Mouse (Mus musculus) 416B (cell line): ENCODE data around the gene Paxx.

Experiments
- DNase-seq: peaks from one replicate; pipeline ENCODE4 v3.0.0; 2011; ENCODE audit warnings: low read depth

Gene Paxx

GRCm38 (mm10) chr2:25482969-25483368 lies 22.1 kb upstream of the Paxx start:
- peak; percentile 85 for DNase-seq

- DNase-seq, result peak; percentile 83
Measured at GRCm38 (mm10) chr2:25480541-25480940, 19.6 kb upstream of the Paxx start.

- no peak for DNase-seq
Measured at GRCm38 (mm10) chr2:25479551-25480311, 18.8 kb upstream of the Paxx start.

GRCm38 (mm10) chr2:25477967-25478675 lies 17.2 kb upstream of the Paxx start:
- DNase-seq, result no peak

GRCm38 (mm10) chr2:25477541-25477940 lies 16.6 kb upstream of the Paxx start:
- no peak for DNase-seq

- no peak for DNase-seq
Measured at GRCm38 (mm10) chr2:25472550-25472949, 11.7 kb upstream of the Paxx start.

GRCm38 (mm10) chr2:25469969-25470368 lies 9.1 kb upstream of the Paxx start, which contains the start of gene Ptgds:
Gene Ptgds, minus strand, starts transcription at chr2:25470046.
- DNase-seq, result no peak

GRCm38 (mm10) chr2:25468962-25469915 lies 8.3 kb upstream of the Paxx start:
- no peak for DNase-seq

- no peak for DNase-seq
Measured at GRCm38 (mm10) chr2:25467606-25468303, 6.9 kb upstream of the Paxx start.

- peak; percentile 95 for DNase-seq
Measured at GRCm38 (mm10) chr2:25465816-25466635, 5.1 kb upstream of the Paxx start.

- DNase-seq, result no peak
Measured at GRCm38 (mm10) chr2:25465256-25465655, 4.4 kb upstream of the Paxx start.

- DNase-seq, result no peak
Measured at GRCm38 (mm10) chr2:25463630-25464029, 2.7 kb upstream of the Paxx start.

- no peak for DNase-seq
Measured at GRCm38 (mm10) chr2:25461407-25461806, 513 bp upstream of the Paxx start.

- DNase-seq, result peak; percentile 35
Measured at GRCm38 (mm10) chr2:25460135-25460534, 759 bp downstream of the Paxx start.

- DNase-seq, result peak; percentile 36
Measured at GRCm38 (mm10) chr2:25458911-25459310, 2.0 kb downstream of the Paxx start.

- DNase-seq, result no peak
Measured at GRCm38 (mm10) chr2:25457022-25457896, 3.6 kb downstream of the Paxx start.

GRCm38 (mm10) chr2:25456205-25456953 lies 4.5 kb downstream of the Paxx start, which contains the start of gene Clic3:
Gene Clic3, plus strand, starts transcription at chr2:25456838.
- no peak for DNase-seq

GRCm38 (mm10) chr2:25452951-25453350 lies 7.9 kb downstream of the Paxx start:
- DNase-seq, result no peak
